Mouse (Mus musculus) liver, adult (tissue): ENCODE results near the gene Pank2.

Experiments
- GATA4 ChIP-seq: IDR thresholded peaks from 2 replicates; pipeline ENCODE4 v1.6.1; 2014; ENCODE audit warnings: mild to moderate bottlenecking, low read length; ENCODE audit not compliant: insufficient replicate concordance

Gene Pank2

DNA sequence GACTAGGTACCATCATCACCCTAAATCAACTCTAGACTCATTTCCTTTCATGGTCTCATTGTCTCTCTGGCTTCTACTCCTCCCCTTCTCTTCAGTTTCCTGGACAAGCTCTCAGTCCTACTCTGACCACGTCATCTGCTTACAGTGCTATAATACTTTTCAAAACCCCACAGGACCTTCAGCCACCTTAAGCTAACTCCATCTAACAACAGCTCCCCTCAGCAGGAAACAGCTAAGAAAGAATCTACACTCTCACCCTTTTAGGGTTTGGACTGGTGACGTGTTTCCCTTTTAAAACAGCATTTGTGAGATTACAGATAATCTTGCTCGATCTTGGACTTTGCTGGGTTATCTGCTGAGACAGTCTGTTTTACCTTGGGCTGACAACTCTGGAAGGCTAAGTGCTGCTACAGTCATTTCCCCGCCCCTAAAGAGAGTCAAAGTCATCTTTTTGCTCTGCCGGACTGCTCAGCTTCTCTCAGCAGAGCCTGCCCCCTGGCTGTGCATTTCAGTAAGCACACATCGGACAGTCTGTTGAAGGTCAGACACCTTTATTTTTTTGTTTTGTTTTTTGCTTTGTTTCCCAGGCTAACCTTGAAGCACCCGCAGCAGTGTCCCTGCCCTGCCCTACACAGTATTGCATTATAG lies 8.5 kb upstream of the Pank2 start:
- no peak for TF ChIP-seq GATA4

DNA sequence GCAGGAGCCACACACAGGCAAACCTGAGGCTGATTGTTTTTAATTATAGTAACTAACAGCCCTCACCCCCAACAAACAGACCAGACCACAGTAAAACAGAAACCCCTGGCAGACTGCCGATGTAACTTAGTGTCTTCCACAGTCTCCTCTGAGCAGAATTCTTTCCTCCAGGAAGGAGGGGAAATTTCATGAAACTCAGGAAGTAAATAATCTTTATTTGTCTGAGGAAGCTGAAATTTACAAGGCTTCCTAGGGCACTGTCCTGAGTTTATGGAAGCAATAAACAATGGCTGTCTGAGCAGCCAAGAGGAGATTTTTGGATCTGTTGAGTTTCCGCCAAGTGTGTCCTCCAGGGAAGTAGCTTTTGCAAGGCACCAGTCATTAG lies 8.0 kb upstream of the Pank2 start:
- TF ChIP-seq GATA4 = no peak; the same call in 1 of the 2 replicates

DNA sequence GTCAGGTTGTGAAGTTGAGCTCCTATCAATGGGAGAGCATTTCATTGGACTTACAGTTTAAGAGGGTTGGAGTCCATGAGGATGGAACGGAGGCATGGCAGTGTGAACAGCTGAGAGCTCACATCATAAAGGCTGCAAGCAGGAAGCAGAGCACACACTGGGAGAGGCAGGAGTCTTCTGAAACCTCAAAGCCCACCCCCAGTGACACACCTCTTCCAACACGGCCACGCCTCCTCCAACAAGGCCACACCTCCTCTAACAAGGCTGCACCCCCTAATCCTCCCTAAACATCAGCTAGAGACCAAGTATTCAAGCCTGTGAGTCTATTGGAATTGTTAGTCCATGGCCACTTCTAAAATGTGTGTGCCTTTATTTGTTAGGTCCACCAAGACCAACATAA lies 6.6 kb upstream of the Pank2 start:
- TF ChIP-seq GATA4 = no peak

GRCm38 (mm10) chr2:131258693-131259092 lies 3.6 kb upstream of the Pank2 start:
- no peak for TF ChIP-seq GATA4

- no peak for TF ChIP-seq GATA4
Measured at GRCm38 (mm10) chr2:131260544-131261307, 1.6 kb upstream of the Pank2 start.

GRCm38 (mm10) chr2:131261481-131262212 lies 648 bp upstream of the Pank2 start:
- TF ChIP-seq GATA4 = no peak

DNA sequence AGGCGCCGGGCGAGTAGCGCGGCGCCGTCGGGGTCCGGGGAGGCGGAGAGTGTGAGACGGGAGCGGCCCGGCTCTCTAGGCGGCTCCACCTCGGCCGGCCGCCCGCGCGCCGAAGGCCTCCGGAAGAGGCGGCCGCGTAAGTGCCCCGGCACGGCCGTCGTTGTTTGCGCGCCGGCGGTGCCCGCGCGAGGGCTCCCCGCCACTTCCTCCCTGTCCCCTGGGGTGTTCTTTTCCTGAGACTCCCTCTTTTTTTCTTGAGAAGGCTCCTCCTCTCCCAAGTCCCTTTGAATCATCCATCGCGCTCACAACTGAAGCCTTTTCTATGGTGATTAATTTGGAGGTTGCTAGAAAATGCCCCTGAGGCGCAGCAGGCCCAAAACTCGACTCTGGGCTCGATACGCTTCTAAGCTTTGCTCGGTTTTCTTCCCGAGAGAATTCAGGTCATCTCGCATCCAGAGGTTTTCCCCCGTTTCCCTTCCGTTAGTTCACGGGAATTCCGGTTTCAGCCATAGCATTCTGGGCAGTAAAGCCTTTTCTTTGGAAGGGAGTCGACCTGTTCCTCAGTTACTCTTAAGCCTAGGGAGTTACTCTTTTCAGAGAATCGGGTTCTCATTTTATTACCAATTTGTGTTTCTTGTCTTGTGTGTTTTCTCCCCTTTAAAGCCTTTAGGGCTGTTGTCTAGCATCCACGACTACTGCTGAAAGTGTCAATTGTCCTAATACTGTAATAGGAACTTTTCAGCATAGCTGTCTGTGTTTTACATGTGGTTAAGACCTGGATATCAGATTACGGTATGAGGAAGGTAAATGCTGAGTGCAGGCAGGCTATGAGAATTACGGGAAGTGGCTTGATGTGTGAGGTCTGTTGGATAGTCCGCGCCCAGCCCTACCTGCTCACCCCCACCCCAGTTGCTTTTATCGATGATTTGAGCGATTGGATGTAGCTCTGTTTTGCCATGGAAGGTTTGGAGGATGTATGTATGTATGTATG lies 680 bp downstream of the Pank2 start:
- no peak for TF ChIP-seq GATA4

DNA sequence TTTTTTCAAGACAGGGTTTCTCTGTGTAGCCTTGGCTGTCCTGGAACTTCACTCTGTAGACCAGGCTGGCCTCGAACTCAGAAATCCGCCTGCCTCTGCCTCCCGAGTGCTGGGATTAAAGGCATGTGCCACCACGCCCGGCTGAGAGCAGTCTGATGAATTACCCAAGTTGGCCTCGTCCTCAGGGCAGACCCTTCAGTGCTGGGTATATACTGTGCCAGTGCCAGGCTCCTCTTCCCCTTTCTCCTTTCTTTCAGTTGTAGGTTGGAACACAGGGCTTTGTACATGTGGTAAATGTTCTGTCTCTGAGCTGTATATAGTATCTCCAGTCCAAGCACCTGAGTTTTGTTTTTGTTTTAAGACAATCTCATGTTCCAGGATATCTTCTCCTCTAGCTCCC lies 1.7 kb downstream of the Pank2 start:
- no peak for TF ChIP-seq GATA4

DNA sequence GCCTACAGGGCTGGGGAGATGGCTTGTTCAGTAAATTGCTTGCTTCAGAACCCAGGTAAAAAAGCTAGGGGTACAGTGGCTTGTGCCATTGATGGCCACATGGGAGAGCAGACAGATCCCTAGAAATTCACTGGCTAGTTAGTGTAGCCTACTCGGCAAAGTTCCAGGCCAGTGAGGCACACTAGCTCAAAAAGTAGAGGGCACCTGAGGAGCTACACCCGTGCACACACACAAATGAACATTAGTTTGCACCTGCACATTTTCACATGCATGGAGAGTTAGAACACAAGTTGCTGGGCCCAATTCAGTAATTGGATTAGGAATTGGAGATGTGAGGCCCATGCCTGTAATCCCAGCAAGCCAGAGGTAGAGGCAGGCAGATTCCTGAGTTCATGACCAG lies 2.8 kb downstream of the Pank2 start:
- no peak for TF ChIP-seq GATA4

GRCm38 (mm10) chr2:131275493-131275892 lies 13.2 kb downstream of the Pank2 start:
- TF ChIP-seq GATA4 = no peak

DNA sequence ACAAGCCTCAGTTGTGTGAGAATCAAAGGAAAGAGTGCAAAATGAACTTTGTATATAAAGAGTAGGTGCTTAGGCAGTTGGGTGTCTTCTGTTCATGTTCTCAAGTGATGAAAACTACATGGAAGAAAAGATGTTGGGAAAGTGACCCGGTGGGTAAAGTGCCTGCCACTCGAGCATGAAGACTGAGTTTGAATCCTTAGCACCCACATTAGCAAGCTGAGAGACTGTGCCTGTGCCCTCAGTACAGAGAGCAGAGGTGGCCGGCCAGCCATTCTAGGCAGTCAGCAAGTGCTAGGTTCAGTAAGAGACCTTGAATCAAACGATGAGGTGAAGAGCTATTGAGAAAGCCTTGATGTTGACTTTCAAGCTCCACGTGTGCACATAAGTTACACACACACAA lies 14.4 kb downstream of the Pank2 start:
- TF ChIP-seq GATA4 = no peak

DNA sequence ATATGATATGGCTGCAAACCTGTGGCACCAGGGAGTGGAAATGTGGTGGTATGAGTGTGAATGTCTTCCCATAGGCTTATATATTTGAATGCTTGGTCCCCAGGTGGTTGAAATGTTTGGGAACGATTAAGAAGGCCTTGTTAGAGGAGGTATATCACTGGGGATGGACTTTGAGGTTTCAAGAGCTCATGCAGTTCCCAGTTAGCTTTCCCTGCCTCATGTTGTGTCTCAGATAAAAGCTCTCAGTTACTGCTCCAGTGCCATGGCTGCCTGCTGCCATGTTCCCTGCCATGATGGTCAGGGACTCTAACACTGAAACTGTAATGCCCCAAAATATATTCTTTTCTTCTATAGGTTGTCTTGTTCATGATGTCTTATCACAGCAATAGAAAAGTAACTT lies 19.3 kb downstream of the Pank2 start:
- no peak for TF ChIP-seq GATA4

DNA sequence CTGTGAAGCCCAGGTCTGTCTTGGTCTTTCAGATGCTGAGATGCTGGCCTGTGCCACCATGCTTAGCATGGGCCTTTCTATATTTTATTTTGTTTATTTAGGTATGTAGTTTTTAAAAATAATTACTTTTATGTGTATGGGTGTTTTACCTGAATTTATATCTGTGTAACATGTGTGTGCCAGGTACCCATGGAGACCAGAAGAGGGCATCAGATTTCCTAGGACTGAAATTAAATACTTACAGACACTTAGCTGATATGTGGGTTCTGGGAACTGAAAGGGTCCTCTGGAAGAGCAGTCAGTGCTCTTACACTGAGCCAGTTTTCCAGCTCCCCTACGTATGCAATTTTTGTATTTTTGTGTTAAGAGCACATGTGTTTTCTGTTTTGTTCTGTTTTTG lies 24.0 kb downstream of the Pank2 start:
- no peak for TF ChIP-seq GATA4

- TF ChIP-seq GATA4 = no peak
Measured at GRCm38 (mm10) chr2:131290669-131291068, 28.4 kb downstream of the Pank2 start.

- TF ChIP-seq GATA4 = no peak
Measured at GRCm38 (mm10) chr2:131296746-131297261, 34.5 kb downstream of the Pank2 start.
